Mouse (Mus musculus): ENCODE results near the gene Tiam2.

Tiam2 gene

DNA sequence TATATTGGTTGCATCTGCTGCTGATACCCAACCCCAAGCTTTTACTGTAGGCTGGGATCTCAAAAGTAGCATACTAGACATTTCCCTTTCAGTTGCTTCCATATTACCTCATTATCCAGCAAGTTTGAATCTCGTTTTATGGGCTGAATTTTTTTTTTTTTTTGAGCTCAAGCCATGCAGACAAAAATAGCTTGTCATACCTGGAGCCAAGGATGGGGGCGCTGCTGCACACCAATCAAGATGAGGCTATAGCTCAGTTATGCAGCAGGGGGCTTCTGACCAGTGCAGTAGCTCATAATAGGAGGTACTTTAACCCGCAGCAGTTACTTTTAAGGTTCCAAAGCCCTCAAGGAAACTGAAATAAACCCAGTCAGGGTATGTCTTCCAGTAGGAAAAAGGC is 171.7 kb downstream of the Tiam2 start:
- DNase-seq (ENCODE audit: low spot score in 2 of 2) = peak in 1 of 2 experiments; percentile 63

DNA sequence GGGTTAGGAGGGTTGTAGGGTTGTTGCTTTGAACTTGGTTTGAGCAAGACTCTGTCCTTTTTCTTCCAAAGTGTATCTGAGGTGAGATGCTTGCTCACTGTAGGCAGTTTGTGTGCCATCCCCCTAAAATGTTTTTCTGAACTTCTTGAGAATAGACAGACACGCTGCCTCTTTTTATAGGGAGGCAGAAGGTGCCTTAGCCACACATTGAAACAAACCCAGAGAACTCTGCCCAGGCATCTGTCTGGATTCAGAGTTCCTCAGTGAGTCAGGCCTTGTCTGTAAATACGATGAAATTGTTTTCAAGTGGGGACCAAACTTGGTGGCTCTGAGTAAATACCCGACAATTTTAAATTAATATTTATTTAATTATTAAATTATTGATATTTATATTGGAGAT is 172.2 kb downstream of the Tiam2 start:
- DNase-seq (ENCODE audit: low spot score in 2 of 2) = peak in 1 of 2 experiments; percentile 59

DNA sequence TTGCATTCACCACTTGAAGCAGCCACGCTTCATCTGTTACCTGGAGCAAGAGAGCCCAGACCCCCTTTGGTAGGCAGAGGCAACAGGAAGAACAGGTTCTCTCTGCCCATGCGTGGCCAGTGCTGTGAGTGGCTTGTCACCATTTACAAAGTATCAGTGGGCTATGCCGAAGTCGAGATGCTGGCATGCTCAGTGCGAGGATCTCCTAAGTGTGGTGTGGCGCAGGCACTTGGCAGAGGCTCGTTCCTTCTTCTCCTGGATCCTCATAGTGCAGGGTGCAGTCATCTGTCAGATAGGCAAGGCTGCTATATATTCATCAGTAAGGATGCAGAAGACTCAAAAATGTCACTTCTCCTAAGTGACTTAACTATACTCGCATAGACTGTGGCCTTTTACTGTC is 173.1 kb downstream of the Tiam2 start:
- no peak for DNase-seq (ENCODE audit: low spot score in 2 of 2)

DNA sequence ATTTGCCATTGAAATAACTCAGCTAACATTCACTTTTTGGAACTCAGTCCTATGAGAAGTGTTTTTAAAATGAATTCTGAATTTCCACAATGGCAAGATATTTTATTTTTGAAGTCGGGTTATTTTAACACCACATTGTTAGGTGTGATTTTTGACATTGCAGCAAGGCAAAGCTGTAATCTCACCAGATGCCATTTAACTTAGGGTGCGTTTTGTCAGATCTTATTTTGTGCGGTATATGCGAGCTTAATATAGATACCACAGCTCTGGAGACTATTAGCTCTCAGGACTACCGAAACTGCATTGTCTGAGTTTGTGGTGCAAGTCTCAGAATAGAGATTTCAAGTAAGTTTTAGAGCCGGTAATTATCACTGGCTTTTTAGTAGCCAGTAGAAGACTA is 173.7 kb downstream of the Tiam2 start:
- DNase-seq (ENCODE audit: low spot score in 2 of 2) = peak in 1 of 2 experiments; percentile 60

DNA sequence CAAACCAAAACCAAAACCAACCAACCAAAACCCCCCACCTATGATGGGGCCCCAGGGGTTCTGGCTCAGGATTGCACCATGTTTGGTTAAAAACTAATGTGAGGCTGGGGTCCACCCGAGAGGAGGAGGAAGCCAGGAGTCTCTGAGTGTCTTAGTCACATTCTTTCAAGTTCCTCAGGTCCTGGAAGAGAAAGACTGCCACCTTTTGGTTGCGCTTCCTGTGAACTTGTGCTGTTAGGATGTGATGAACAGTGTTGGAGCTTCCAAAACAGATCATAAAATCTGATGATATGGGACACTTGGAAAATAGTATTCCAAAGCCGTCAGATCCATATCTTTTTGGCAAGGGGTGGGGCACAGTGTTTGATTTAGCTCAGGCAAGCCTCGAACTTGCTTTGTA is 174.6 kb downstream of the Tiam2 start:
- DNase-seq (ENCODE audit: low spot score in 2 of 2) = no peak

DNA sequence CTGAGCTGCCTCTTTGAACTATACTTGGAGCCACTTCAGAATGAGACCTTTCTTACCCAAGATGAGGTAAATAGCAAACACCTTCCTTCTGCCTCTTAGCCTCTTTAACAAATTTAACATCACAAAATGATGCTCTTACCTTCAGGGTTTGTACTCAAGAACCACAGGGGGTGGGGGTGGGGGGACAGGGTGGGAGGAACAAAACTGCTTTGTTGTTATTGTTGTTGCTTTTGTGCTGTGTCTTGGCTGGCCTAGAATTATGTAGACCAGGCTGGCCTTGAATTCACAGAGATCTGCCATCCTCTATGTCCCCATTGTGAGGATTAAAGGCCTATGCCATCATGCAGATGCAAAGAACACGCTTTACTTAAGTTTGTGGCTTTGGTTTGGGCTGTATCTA is 179.3 kb downstream of the Tiam2 start:
- no peak for DNase-seq (ENCODE audit: low spot score in 2 of 2)

DNA sequence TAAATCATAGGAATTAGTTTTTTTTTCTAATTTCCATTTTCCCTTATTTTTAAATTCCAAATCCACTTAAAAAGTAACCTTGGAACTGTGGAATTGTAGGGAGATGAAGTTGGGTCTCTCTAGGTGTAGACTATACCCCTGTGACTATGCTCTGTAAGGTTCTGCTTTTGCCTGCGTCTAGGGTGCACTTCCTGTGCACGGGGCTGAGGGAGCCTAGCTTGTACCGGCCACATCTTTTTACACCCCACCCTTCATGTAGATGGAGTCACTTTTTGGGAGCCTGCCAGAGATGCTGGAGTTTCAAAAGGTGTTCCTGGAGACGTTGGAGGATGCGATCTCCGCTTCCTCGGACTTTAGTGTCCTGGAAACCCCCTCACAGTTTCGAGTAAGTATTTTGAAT is 180.1 kb downstream of the Tiam2 start:
- no peak for DNase-seq (ENCODE audit: low spot score in 2 of 2)

DNA sequence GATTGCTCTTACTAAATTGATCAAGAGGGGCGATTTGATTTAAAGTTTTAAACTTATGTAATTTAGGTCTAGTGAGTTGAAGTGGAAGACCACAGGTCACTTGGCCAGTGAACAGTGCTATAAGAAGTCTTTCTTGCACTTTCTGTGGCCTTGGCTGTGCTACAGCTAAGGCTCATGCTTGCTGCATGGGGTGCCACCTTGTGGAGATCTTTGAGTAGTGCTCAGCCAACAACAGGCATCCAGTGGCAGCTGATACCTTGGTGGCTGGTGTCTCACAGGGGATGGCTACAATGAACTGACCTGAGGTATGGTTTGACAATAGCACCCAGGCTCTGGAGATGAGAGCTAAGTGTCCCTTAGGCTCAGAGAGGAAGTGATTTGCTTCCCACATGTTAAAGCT is 183.5 kb downstream of the Tiam2 start:
- DNase-seq (ENCODE audit: low spot score in 2 of 2) = peak in 1 of 2 experiments; percentile 75

DNA sequence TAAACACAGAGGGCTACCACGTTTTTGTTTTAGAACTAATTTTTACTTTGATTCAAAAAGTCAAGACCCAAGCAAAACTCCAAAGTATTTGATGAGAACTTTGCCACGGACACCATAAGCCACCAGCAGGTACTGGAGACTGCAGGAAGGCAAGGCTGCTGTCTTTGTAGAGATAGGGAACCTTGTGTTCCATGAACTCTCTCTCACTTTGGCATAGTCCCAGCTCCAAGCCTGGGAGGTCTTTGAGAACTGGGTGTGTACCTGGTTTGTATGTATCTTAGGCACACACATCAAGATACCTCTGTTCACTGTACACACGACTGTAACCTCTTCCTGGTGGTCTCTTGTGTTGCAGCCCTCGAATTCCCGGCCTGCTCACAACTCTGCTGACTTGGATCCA is 187.9 kb downstream of the Tiam2 start:
- DNase-seq (ENCODE audit: low spot score in 2 of 2) = no peak

DNA sequence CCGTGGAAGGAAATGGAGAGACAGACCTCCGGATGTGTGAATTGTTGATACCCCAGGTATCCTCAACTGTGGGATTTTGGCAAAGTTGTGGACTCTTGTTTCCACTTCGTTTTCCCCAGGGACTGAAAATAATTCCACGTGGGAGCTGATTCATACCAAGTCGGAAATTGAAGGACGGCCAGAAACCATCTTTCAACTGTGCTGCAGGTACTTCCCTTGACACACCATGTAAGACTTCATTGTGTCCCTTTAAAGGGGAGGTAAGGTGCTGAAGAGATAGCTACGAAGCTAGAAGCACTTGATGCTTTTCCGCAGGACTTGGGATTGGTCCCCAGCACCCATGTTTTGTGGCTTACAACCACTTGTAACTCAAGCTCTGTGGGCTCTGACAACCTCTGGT is 189.5 kb downstream of the Tiam2 start:
- DNase-seq (ENCODE audit: low spot score in 2 of 2) = no peak

DNA sequence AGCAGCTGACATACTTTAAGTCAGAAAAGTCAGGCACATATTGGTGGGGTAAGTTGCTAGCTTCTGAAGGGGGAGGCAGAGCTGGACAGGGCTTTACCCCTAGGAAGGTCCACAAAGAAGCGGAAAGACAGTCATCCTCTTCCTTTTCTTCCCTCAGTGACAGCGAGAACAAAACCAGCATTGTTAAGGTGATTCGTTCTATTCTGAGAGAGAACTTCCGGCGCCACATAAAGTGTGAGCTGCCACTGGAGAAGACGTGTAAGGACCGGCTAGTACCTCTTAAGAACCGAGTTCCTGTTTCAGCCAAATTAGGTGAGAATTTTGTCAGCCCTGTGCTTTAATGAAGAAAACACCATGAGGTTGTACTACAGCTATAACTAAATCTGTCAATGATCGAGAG is 190.0 kb downstream of the Tiam2 start:
- DNase-seq (ENCODE audit: low spot score in 2 of 2) = no peak

DNA sequence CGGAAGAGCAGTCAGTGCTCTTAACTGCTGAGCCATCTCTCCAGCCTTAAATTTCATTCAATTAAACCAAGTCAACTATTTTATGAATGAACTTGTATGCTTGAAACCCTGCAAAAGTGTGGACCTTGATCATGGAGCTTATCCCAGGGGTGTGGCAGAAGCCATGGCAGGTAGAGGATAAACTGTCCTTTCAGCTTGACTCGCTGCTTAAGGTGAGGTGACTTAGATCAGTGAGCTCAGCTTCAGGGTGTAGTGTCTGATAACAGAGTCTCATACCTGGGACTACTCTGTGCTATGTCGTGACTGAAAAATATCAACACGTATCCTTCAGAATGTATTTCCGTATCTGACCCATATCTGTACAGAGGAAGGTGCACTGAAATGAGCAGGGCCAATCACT is 194.0 kb downstream of the Tiam2 start:
- DNase-seq (ENCODE audit: low spot score in 2 of 2) = no peak

DNA sequence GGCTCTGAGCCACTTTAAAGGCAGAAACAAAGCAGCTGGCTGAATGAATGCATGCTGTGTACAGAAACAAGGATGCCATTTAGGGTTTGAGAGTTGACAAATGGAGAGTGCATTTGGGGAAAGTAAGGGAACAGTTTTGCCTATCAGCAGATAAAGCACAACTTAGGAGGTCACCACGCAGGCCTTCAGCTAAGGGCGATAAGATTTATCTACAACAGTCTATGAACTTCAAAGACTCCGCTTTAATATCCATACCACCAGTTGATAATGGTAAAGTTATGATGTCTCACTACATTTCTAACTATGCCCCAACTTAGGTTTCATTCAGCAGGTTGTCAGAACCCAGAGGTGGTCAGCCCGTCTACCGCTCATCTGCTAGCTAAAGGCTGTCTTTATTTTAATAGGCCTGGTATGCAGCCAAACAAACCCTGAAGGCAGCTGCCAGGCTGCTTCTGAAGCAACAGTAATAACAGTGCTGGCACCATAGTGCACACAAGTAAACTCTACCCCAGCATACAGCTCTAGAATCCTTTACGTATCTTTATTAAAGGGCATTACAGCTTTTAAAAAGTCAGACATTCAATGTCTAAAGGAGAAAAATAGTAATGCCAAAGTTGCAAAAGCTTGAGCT is 201.6 kb downstream of the Tiam2 start:
- DNase-seq (ENCODE audit: low spot score in 2 of 2) = no peak

DNA sequence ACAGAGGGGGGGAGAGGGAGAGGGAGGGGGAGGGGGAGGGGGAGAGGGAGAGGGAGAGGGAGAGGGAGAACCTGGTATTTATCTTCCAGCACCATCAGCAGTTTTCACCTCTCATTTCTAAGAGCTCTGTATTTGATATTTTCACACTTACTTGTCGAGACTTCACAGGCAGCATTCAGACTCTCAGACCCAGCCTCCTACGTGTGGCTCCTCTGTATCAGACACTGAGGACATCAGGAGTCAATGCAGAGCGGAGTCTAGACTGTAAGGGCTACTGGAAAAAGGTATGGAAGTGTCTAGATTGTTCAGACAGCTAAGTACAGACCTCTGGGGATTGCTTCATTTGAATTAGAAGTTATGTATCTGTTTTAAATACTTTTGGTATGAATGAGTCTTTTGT is 203.2 kb downstream of the Tiam2 start:
- no peak for DNase-seq (ENCODE audit: low spot score in 2 of 2)

DNA sequence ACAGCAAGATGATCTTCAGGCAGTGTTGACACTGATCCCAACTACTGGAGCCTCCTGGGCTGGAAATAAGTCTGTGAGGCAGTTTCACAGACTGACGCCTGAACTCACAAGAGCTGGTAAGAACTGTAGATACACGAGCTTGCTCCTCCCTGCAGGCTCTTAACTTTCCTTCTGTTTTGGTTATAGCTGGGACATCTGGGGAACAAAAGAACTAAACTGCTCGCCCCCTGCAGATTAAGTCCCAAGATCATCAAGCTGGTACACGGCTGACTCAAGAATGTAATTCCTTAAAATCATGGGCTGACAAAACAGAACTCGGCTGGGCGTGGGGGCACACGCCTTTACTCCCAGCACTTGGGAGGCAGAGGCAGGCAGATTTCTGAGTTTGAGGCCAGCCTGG is 204.2 kb downstream of the Tiam2 start:
- no peak for DNase-seq (ENCODE audit: low spot score in 2 of 2)

DNA sequence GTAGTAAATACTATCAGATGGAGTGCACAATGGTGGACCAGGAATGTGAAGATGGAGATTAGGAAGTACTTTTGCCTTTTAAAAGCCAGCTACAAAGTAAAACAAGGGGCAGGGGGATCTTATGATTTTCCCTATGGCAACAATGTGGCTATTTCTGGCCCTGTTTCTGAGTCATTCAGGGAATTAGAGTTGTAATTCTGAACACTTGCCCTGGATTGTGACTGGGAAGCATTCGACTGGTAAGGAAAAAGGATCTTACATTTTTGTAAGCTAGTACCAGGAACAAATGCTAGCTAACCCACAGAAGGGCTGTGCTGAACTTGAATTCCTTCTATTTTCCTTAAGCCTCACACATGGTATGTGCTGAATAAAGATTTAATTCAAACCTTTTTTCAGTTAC is 205.3 kb downstream of the Tiam2 start:
- DNase-seq (ENCODE audit: low spot score in 2 of 2) = no peak

DNA sequence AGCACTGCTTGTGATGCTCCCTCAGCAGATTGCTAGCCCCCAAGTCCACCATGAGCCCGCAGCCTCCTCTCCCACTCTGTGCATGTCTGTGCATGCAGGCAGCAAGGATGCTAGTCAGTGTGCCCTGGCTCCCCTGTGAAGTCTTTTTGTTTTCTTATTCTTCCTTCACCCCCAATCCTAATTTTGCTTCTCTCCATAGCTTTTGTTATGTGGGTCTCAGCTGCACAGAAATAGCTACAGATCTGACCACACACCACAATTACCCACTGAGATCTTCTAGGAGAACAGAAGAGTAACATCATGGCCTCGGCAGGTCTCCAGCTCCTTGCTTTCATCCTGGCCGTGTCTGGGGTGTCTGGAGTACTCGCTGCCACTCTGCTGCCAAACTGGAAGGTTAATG is 205.9 kb downstream of the Tiam2 start, which contains the start of gene Cldn20:
TSS of gene Cldn20 (plus strand) at position 301 of the 400 bp plus-strand sequence.
- DNase-seq (ENCODE audit: low spot score in 2 of 2) = no peak

DNA sequence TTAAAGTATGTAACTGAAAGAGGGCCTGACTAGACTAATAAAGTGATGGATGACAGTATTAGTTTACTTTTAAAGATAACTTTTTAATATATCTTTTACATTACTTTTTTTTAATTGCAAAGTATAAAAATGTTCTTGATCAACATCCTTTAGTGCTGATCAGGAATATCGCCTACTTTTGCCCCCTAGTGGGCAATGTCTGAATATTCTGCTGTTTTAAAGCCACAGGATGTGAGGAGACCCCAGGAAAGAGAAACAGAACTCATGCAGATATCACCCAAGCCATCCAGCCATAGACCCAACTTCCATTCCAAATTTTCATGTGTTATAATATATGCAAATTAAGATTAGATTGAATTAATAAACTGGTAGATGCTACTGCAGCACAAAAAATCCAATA is 207.1 kb downstream of the Tiam2 start:
- DNase-seq (ENCODE audit: low spot score in 2 of 2) = no peak

DNA sequence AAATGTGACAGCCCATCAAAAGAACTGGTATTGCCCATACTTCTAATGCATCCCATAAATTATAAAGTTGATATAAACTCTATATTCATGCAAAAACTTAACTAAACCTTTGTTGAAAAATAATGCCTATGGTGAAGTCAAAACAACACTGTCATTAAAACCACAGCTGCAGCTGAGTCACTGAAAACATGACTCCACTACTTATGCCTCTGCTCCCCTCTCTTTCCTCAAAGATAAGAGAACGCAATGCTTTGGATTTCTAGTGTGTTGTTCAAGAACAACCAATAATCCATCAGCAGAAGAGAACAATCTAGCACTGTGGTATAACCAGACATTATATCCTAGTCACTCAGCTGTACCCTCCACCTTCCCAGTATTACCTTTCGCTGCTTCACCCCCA is 213.9 kb downstream of the Tiam2 start:
- DNase-seq (ENCODE audit: low spot score in 2 of 2) = no peak

DNA sequence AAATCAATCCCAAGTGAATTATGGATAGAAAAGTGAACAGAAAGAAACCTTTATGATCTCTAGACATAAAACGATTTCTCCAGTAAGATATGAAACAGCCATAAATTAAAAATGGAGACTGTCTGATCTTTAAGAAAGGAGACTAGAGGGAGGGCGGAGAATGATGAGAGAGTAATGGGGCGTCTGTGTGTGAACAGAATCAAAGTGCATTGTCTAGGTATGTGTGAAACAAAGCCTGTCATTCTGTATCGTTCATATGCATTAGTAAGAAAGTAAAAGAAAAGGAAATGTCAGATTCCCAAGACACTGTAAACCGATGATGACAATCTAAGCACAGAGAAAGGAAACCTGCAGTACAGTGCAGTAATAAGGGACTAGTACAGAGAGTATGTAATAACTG is 214.7 kb downstream of the Tiam2 start:
- no peak for DNase-seq (ENCODE audit: low spot score in 2 of 2)

DNA sequence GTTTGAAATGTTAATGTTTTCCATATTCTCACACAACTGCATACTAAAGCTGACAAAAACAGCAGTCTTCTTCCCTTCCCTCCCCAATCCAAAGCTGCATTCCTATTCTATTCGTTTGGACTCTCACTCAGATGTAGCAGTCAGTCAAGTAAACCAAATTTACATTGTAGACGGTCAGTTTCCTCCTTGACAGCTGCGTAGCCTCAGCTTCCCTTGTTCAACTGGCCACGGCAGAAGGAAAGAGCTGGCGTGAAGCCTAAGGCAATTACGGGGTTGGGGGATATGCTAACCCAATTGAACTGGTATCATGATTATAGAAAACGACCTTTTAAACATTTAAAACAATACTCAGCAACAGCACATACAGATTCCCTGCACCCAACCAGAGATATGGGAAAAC is 221.4 kb downstream of the Tiam2 start:
- DNase-seq (ENCODE audit: low spot score in 2 of 2) = no peak

DNA sequence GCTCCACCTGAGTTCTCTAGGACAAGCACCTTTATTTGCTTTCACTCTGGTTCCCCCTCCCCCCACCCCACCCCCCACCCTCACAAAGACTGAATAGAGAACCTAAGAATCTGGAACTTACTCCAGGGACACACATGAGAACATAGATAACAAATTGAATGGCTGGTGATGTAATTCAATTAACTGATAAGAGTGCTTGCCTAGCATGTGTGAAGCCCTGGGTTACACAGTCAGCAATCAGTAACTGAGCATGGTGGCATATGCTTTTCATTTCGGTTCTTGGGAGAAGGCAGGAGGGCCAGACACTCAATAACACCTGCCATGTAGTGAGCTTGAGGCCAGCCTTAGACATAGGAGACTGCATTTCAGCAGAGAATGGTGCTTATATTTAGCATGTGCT is 229.9 kb downstream of the Tiam2 start:
- no peak for DNase-seq (ENCODE audit: low spot score in 2 of 2)

DNA sequence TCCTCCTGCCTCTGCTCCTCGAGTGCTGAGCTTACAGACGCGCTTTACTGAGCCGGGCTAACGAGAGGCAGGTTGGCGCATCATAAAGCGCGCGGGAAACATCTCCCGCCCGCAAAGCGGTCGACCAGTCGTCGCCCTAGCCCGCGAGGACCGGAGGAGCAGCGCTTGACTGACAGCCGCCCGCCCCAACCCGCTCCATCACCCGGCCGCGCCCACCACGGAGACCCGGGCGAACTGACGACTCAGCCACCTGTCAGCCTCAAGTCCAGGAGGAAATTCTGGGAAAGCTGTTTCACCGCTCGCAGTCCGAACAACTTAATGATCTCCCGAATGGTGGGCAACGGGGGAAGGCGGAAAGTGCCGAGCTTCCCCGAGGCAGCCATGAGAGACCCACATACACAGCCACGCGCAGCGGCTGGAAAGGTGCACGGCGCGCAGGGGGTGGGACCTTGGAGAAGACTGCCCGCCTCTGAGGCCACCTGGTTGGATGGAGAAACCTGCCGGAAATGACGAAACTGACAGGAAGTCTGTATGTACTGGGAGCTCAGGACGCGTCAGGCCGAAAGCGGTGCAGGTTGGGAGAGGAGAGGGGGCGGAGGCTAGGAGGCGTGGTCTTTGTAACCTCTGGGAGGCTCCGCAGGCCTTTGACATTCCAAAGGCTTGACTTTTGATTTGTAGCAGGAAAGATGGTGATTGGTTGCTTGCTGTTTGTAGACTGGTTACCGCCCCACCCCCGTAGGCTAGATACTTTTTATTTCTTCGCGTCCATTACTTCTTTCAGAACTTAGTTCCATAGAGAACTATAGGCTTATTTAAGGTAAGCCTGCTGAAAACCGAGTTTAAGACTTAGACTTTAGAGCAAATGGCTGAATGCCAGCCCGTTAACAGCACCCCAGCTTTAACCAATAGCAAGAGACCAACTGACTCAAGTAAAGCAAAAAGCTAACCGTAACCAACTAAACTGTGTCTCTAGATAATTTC is 231.2 kb downstream of the Tiam2 start, which contains the start of gene Tfb1m:
TSS of gene Tfb1m (minus strand) at position 451 of the 981 bp plus-strand sequence.
- peak; percentile 97 to 99 for DNase-seq (ENCODE audit: low spot score in 2 of 2)
